Mouse (Mus musculus) heart, embryonic 12.5 days (tissue): ENCODE results near the gene Wdr70. TPM values are rescaled to one million over a fixed set of nuclear protein-coding genes. Genes with fewer than 3 reads are reported as not detected.

Experiments
- ATAC-seq: fragments of 200-750 bp; cut with Nextera tagmentation; 2 replicates; pipeline ENCODE4 v1.8.0; 2017; ENCODE audit warnings: moderate TSS enrichment, moderate library complexity; ENCODE audit not compliant: insufficient number of reproducible peaks, low FRiP score
- H3K27ac ChIP-seq: fragments of 300-500 bp; sonication (generic); 2 replicates; pipeline ENCODE4 v1.5.1; 2016; ENCODE audit warnings: mild to moderate bottlenecking, moderate library complexity; ENCODE audit not compliant: poor library complexity, severe bottlenecking
- H3K27me3 ChIP-seq: fragments of 300-500 bp; sonication (generic); replicated peaks from 2 replicates; pipeline ENCODE4 v1.6.1; 2016; ENCODE audit warnings: mild to moderate bottlenecking, moderate library complexity
- H3K36me3 ChIP-seq: fragments of 300-500 bp; sonication (generic); 2 replicates; pipeline ENCODE4 v1.6.1; 2016; ENCODE audit warnings: mild to moderate bottlenecking, moderate library complexity
- H3K4me1 ChIP-seq: fragments of 300-500 bp; sonication (generic); replicated peaks from 2 replicates; pipeline ENCODE4 v1.6.1; 2016; ENCODE audit warnings: mild to moderate bottlenecking
- H3K4me2 ChIP-seq: fragments of 300-500 bp; sonication (generic); 2 replicates; pipeline ENCODE4 v1.6.1; 2016; ENCODE audit warnings: mild to moderate bottlenecking, moderate library complexity
- H3K4me3 ChIP-seq: fragments of 300-500 bp; sonication (generic); 2 replicates; pipeline ENCODE4 v1.5.1; 2016; ENCODE audit warnings: mild to moderate bottlenecking
- H3K9ac ChIP-seq: fragments of 300-500 bp; sonication (generic); 2 replicates; pipeline ENCODE4 v1.6.1; 2016; ENCODE audit warnings: mild to moderate bottlenecking, moderate library complexity
- H3K9me3 ChIP-seq: fragments of 300-500 bp; sonication (generic); replicated peaks from 2 replicates; pipeline ENCODE4 v1.6.1; 2016; ENCODE audit warnings: mild to moderate bottlenecking, moderate library complexity
- WGBS: fragments of 180-500 bp; shearing (Covaris S2); methylation state at CpG from one replicate; pipeline ENCODE4 v1.1.7; 2016; 5-methylcytosine and 5-hydroxymethylcytosine counted together
- polyA plus RNA-seq: library from polyadenylated mRNA; unstranded; fragments of >200 nt; fragmentation: Nextera tagmentation; extraction: Ambion mirVana; gene quantifications from 2 replicates; pipeline ENCODE4 v1.2.1, GENCODE M21; 2016

Wdr70 gene
- polyA plus RNA-seq, 1 experiment from 2014 or later = 43.4 TPM

DNA sequence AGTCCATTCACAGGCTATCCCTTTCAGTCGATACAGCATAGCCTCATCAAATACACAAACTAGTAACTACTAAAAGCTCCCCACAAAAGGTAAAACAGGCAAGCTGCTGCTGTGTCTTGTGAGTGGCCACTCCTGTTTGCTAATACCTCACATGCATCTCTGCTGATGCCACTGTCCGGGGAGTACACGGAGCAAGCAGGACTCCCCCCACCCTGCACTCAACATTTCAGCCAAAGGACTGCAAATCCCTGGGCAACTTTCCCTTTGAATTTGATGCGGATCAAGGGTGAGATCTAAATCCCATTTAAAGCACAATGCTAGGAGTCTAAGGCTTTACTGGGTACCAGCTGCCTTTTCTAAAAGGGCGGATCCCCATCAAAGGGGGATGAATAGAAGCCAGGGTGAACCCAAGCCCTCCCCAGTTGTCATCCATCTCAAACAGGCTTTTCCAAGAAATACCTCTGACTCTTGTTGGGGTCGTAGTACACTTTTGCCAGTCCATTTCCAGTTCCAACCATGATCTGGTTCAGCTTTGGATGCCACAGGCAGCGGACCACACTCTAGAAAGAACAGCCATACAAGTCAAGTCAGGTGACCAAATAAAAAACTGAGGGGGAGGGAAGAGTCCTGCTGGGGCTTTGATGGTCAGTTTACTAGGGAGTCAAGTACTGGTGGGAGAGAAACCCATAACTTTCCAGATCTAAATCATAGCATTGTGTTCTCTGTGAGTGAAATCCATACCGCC, 210.2 kb downstream of the Wdr70 start:
- no peak for ATAC-seq
- no peaks in the 10 kb centered on the region for H3K9me3 ChIP-seq
- no peak overlapping the region for H3K9ac ChIP-seq
- WGBS = 84% methylated on average over 8 of the region's 8 CpGs
- no peak overlapping the region for H3K4me2 ChIP-seq
- peaks cover 14% of the 10 kb centered on the region for H3K4me1 ChIP-seq
- H3K36me3 ChIP-seq = peaks cover 4% of the 10 kb centered on the region; the same call in 1 of the 2 replicates
- no peak overlapping the region for H3K4me3 ChIP-seq
- no peaks in the 10 kb centered on the region for H3K27me3 ChIP-seq
- no peak overlapping the region for H3K27ac ChIP-seq

DNA sequence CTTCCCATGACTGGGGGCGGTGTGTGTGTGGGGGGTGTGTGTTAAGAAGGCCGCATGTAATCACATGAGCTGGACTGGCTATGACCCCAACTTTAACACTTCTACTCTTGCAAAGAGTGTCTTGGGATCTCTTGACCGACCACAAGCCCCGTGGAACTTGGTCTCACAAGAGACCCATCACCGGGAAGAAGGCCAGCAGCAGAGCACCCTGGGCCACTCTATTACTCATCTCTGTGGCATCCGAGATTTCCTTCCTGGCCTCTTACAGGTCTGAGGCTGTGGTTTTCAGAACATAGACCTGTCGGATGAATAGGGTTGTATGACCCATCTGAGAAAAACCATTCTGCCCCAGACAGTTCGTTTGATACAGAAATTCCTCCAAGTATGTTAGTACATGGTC, 212.4 kb downstream of the Wdr70 start:
- H3K4me3 ChIP-seq = no peak overlapping the region
- H3K4me1 ChIP-seq = peaks cover 6% of the 10 kb centered on the region
- H3K36me3 ChIP-seq = peaks cover 13% of the 10 kb centered on the region
- no peaks in the 10 kb centered on the region for H3K27me3 ChIP-seq
- H3K9me3 ChIP-seq = 0 out of 2 replicates have a peak, but pooled peaks cover 3% of the 10 kb centered on the region
- no peak overlapping the region for H3K27ac ChIP-seq
- H3K4me2 ChIP-seq = no peak overlapping the region
- no peak overlapping the region for H3K9ac ChIP-seq
- WGBS = 72% methylated on average over 8 of the region's 8 CpGs
- ATAC-seq = no peak

- WGBS = 66% methylated on average over 10 of the region's 10 CpGs
- H3K27ac ChIP-seq = no peak overlapping the region
These were observed 213.9 kb downstream of the Wdr70 start for GRCm38 (mm10) chr15:7885106-7885505.

GRCm38 (mm10) chr15:7884181-7884580, 214.8 kb downstream of the Wdr70 start:
- no peak overlapping the region for H3K9ac ChIP-seq
- H3K4me1 ChIP-seq = no peaks in the 10 kb centered on the region
- WGBS = 88% methylated on average over 11 of the region's 11 CpGs
- 0 out of 2 replicates have a peak, but pooled peaks cover 3% of the 10 kb centered on the region for H3K9me3 ChIP-seq
- ATAC-seq = no peak
- no peak overlapping the region for H3K4me2 ChIP-seq
- H3K27me3 ChIP-seq = no peaks in the 10 kb centered on the region
- peaks cover 24% of the 10 kb centered on the region for H3K36me3 ChIP-seq
- H3K4me3 ChIP-seq = no peak overlapping the region
- H3K27ac ChIP-seq = no peak overlapping the region

More at GRCm38 (mm10) chr15:7885106-7885505, 213.9 kb downstream of the Wdr70 start:
- Histone ChIP-seq H3K4me1 (no peaks in the 10 kb centered on the region), H3K4me2 (no peak overlapping the region), H3K9me3 (0 out of 2 replicates have a peak, but pooled peaks cover 3% of the 10 kb centered on the region), H3K36me3 (peaks cover 22% of the 10 kb centered on the region), H3K27me3 (no peaks in the 10 kb centered on the region), H3K9ac (no peak overlapping the region), H3K4me3 (no peak overlapping the region)
- ATAC-seq = no peak

DNA sequence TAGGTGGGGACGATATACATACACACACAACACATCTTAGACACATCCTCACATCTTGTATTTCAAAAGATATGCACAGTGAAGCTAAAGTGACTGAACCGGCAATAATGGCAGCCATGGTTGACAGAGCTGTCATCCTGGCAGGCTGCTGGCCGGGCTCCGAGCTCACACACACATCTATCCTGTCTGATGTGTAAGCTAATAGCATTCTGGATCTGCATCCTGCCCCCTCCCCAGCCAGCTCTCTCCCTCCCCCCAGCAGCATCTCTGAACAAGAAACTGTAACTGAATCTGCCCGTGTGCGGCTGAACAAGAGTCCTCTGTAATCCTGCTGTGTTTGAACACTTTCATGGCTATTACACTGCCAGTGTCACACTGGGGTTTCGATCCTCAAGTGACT, 219.1 kb downstream of the Wdr70 start:
- Histone ChIP-seq H3K27ac (no peak overlapping the region), H3K27me3 (no peaks in the 10 kb centered on the region), H3K9me3 (0 out of 2 replicates have a peak, but pooled peaks cover 3% of the 10 kb centered on the region), H3K4me2 (no peak overlapping the region), H3K36me3 (peaks cover 24% of the 10 kb centered on the region), H3K9ac (no peak overlapping the region), H3K4me3 (no peak overlapping the region), H3K4me1 (0 out of 2 replicates have a peak, but pooled peaks cover 6% of the 10 kb centered on the region)
- ATAC-seq = no peak
- WGBS = 87% methylated on average over 7 of the region's 7 CpGs

GRCm38 (mm10) chr15:7878861-7879260, 220.1 kb downstream of the Wdr70 start:
- 0 out of 2 replicates have a peak, but pooled peaks cover 6% of the 10 kb centered on the region for H3K4me1 ChIP-seq
- H3K9ac ChIP-seq = no peak overlapping the region
- 0 out of 2 replicates have a peak, but pooled peaks cover 3% of the 10 kb centered on the region for H3K9me3 ChIP-seq
- WGBS = 88% methylated on average over 10 of the region's 10 CpGs
- peaks cover 20% of the 10 kb centered on the region for H3K36me3 ChIP-seq
- no peaks in the 10 kb centered on the region for H3K27me3 ChIP-seq
- no peak overlapping the region for H3K4me3 ChIP-seq
- no peak overlapping the region for H3K27ac ChIP-seq
- no peak for ATAC-seq
- no peak overlapping the region for H3K4me2 ChIP-seq

GRCm38 (mm10) chr15:7877560-7878467, 221.2 kb downstream of the Wdr70 start:
- no peak for ATAC-seq
- 0 out of 2 replicates have a peak, but pooled peaks cover 6% of the 10 kb centered on the region for H3K4me1 ChIP-seq
- peaks cover 16% of the 10 kb centered on the region for H3K36me3 ChIP-seq
- H3K27me3 ChIP-seq = no peaks in the 10 kb centered on the region
- H3K27ac ChIP-seq = no peak overlapping the region
- H3K9me3 ChIP-seq = 0 out of 2 replicates have a peak, but pooled peaks cover 3% of the 10 kb centered on the region
- no peak overlapping the region for H3K4me3 ChIP-seq
- no peak overlapping the region for H3K9ac ChIP-seq
- WGBS = 69% methylated on average over 22 of the region's 22 CpGs
- 0 out of 2 replicates have a peak overlapping the region, but pooled peaks have one; percentile 7 for H3K4me2 ChIP-seq

- Histone ChIP-seq H3K27me3 (no peaks in the 10 kb centered on the region), H3K9me3 (no peaks in the 10 kb centered on the region), H3K4me3 (no peak overlapping the region), H3K4me2 (no peak overlapping the region), H3K27ac (no peak overlapping the region), H3K36me3 (peaks cover 8% of the 10 kb centered on the region; the same call in 1 of the 2 replicates), H3K9ac (no peak overlapping the region), H3K4me1 (0 out of 2 replicates have a peak, but pooled peaks cover 6% of the 10 kb centered on the region)
- ATAC-seq = no peak
- WGBS = 73% methylated on average over 6 of the region's 6 CpGs
These were observed 223.1 kb downstream of the Wdr70 start for GRCm38 (mm10) chr15:7875879-7876278.

DNA sequence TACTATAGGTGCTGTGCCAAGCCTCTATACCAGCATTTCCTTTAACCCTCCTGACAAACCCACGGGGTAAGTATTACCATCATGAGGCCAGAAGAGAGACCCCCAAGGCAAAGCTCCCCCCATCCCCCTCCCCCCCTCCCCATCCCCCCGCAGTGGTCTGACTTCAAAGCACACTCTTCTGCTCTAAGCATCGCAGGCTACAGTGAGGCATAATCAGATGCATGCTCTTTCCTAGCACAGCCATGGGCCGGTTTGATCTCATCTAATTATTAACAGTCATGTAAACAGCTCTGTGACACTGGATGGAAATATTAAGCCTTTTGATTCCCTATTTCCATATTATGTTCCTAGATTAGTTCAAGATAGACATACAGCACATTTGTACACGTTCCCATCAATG, 226.5 kb downstream of the Wdr70 start:
- WGBS = 72% methylated on average over 5 of the region's 5 CpGs
- no peaks in the 10 kb centered on the region for H3K4me1 ChIP-seq
- no peak overlapping the region for H3K4me2 ChIP-seq
- no peak overlapping the region for H3K4me3 ChIP-seq
- no peaks in the 10 kb centered on the region for H3K9me3 ChIP-seq
- H3K27me3 ChIP-seq = no peaks in the 10 kb centered on the region
- no peak overlapping the region for H3K9ac ChIP-seq
- no peak overlapping the region for H3K27ac ChIP-seq
- H3K36me3 ChIP-seq = no peaks in the 10 kb centered on the region
- ATAC-seq = no peak

DNA sequence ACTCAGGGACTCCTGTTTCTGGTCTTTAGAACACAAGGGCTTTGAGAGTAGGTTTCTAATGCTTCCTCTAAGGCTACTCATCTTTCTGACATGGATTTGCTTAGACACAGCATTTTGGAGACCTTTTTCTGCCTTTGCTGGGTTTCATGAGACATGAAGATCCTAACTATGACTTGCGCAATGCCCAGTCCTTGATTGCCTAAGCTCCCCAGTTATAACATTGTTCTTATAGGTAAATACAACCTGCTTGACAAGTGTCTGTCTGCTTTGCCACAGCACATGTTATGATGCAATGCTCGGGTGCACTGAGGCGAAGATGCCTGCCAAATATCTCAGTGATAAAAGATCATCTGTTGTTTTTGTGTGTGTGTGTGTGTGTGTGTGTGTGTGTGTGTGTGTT, 233.7 kb downstream of the Wdr70 start:
- 86% methylated on average over 3 of the region's 3 CpGs for WGBS
- H3K4me1 ChIP-seq = no peaks in the 10 kb centered on the region
- no peak for ATAC-seq
- no peak overlapping the region for H3K4me2 ChIP-seq
- no peak overlapping the region for H3K4me3 ChIP-seq
- H3K27ac ChIP-seq = no peak overlapping the region
- no peak overlapping the region for H3K9ac ChIP-seq
- H3K9me3 ChIP-seq = no peaks in the 10 kb centered on the region
- H3K36me3 ChIP-seq = no peaks in the 10 kb centered on the region
- H3K27me3 ChIP-seq = no peaks in the 10 kb centered on the region

- Histone ChIP-seq H3K27me3 (no peaks in the 10 kb centered on the region), H3K4me1 (no peaks in the 10 kb centered on the region), H3K27ac (no peak overlapping the region), H3K4me2 (no peak overlapping the region), H3K36me3 (no peaks in the 10 kb centered on the region), H3K9me3 (no peaks in the 10 kb centered on the region), H3K9ac (no peak overlapping the region), H3K4me3 (no peak overlapping the region)
- 75% methylated on average over 5 of the region's 5 CpGs for WGBS
- ATAC-seq = no peak
These were observed 235.7 kb downstream of the Wdr70 start for GRCm38 (mm10) chr15:7863328-7863727.
